Mouse (Mus musculus) MEL (cell line): ENCODE results near the gene Gsn. TPM values are rescaled to one million over a fixed set of nuclear protein-coding genes. Genes with fewer than 3 reads are reported as not detected.

Experiments used
- DNase-seq: peaks from one replicate; pipeline ENCODE4 v3.0.0; 2011; ENCODE audit warnings: low read depth, low spot score
- H3K27ac ChIP-seq: 2 replicates; pipeline ENCODE4 v1.5.1; 2012; ENCODE audit warnings: low read depth, mild to moderate bottlenecking, control low read depth, low read length, moderate library complexity; ENCODE audit not compliant: control insufficient read depth
- H3K27me3 ChIP-seq, 2 experiments: fragments of 150-350 bp in 1 of 2; sonication (generic) in 1 of 2; 2 replicates each; pipeline ENCODE4 v1.6.1; 2012; ENCODE audit warnings: low read length in 2 of 2, mild to moderate bottlenecking in 2 of 2, improper control_type of control experiment in 1 of 2, moderate library complexity in 1 of 2; ENCODE audit not compliant: insufficient read depth in 2 of 2, control insufficient read depth in 1 of 2
- H3K36me3 ChIP-seq, 2 experiments: 2 replicates each; pipeline ENCODE4 v1.6.1; 2012 to 2014; ENCODE audit warnings: low read length in 2 of 2, improper control_type of control experiment in 1 of 2, inconsistent platforms in 1 of 2, mild to moderate bottlenecking in 1 of 2; ENCODE audit not compliant: insufficient read depth in 2 of 2, control insufficient read depth in 1 of 2
- H3K4me1 ChIP-seq, 2 experiments: fragments of 150-350 bp in 1 of 2; sonication (generic) in 1 of 2; 2 replicates each; pipeline ENCODE4 v1.6.1; 2012; ENCODE audit warnings: low read length in 2 of 2, improper control_type of control experiment in 1 of 2, mild to moderate bottlenecking in 1 of 2; ENCODE audit not compliant: insufficient read depth in 2 of 2, control insufficient read depth in 1 of 2
- H3K4me3 ChIP-seq, 2 experiments: fragments of 150-350 bp in 1 of 2; sonication (generic) in 1 of 2; 2 replicates each; pipeline ENCODE4 v1.5.1; 2012; ENCODE audit warnings: low read depth in 2 of 2, low read length in 2 of 2, mild to moderate bottlenecking in 2 of 2, moderate library complexity in 2 of 2, control low read depth in 1 of 2, improper control_type of control experiment in 1 of 2; ENCODE audit not compliant: control insufficient read depth in 1 of 2, insufficient read depth in 1 of 2
- H3K79me2 ChIP-seq: 2 replicates; pipeline ENCODE4 v1.6.1; 2012; ENCODE audit warnings: mild to moderate bottlenecking, low read length, moderate library complexity; ENCODE audit not compliant: control insufficient read depth, poor library complexity, insufficient read depth
- H3K9ac ChIP-seq: 2 replicates; pipeline ENCODE4 v1.6.1; 2012; ENCODE audit warnings: low read depth, mild to moderate bottlenecking, control low read depth, low read length, moderate library complexity; ENCODE audit not compliant: control insufficient read depth, poor library complexity, severe bottlenecking
- H3K9me3 ChIP-seq: fragments of 150-350 bp; sonication (generic); replicated peaks from 2 replicates; pipeline ENCODE4 v1.6.1; 2012; ENCODE audit warnings: mild to moderate bottlenecking, low read length, improper control_type of control experiment, moderate library complexity; ENCODE audit not compliant: insufficient read depth
- CHD2 ChIP-seq: IDR thresholded peaks from 2 replicates; pipeline ENCODE4 v1.6.1; 2011; ENCODE audit warnings: low read length, improper control_type of control experiment
- CTCF ChIP-seq, 3 experiments: IDR thresholded peaks in 2 of 3; conservative IDR thresholded peaks in 1 of 3; 2 replicates each; pipeline ENCODE4 v1.5.1; 2011 to 2012; ENCODE audit warnings: low read length in 3 of 3, low read depth in 2 of 3, mild to moderate bottlenecking in 2 of 3, improper control_type of control experiment in 1 of 3, inconsistent platforms in 1 of 3, mixed read lengths in 1 of 3, moderate library complexity in 1 of 3; ENCODE audit not compliant: control insufficient read depth in 1 of 3, insufficient read depth in 1 of 3, poor library complexity in 1 of 3, severe bottlenecking in 1 of 3
- E2F4 ChIP-seq: IDR thresholded peaks from 2 replicates; pipeline ENCODE4 v1.6.1; 2011; ENCODE audit warnings: low read depth, low read length, improper control_type of control experiment, borderline replicate concordance
- EP300 ChIP-seq, 2 experiments: IDR thresholded peaks; 2 replicates each; pipeline ENCODE4 v1.6.1; 2011; ENCODE audit warnings: improper control_type of control experiment in 2 of 2, low read length in 2 of 2, low read depth in 1 of 2, mild to moderate bottlenecking in 1 of 2
- GABPA ChIP-seq: IDR thresholded peaks from 2 replicates; pipeline ENCODE4 v1.6.1; 2012; ENCODE audit warnings: low read depth, mild to moderate bottlenecking, inconsistent platforms, low read length, improper control_type of control experiment, moderate library complexity
- GATA1 ChIP-seq: IDR thresholded peaks from 2 replicates; pipeline ENCODE4 v1.6.1; 2011; ENCODE audit warnings: low read depth, low read length, improper control_type of control experiment
- JUND ChIP-seq: IDR thresholded peaks from 2 replicates; pipeline ENCODE4 v1.6.1; 2011; ENCODE audit warnings: low read depth, mild to moderate bottlenecking, improper control_type of control experiment, low read length
- KAT2A ChIP-seq: conservative IDR thresholded peaks from 2 replicates; pipeline ENCODE4 v1.6.1; 2012; ENCODE audit warnings: low read depth, low read length, improper control_type of control experiment, inconsistent platforms
- MAX ChIP-seq: IDR thresholded peaks from 2 replicates; pipeline ENCODE4 v1.6.1; 2011; ENCODE audit warnings: low read length, improper control_type of control experiment
- MAZ ChIP-seq: IDR thresholded peaks from 2 replicates; pipeline ENCODE4 v1.6.1; 2012; ENCODE audit warnings: low read depth, mild to moderate bottlenecking, inconsistent platforms, low read length, improper control_type of control experiment
- MEF2A ChIP-seq: IDR thresholded peaks from 2 replicates; pipeline ENCODE4 v1.6.1; 2014; ENCODE audit warnings: low read depth, mild to moderate bottlenecking, inconsistent platforms, low read length, improper control_type of control experiment; ENCODE audit not compliant: poor library complexity, insufficient replicate concordance, severe bottlenecking; ENCODE audit errors: extremely low read depth
- MXI1 ChIP-seq: IDR thresholded peaks from 2 replicates; pipeline ENCODE4 v1.6.1; 2011; ENCODE audit warnings: mild to moderate bottlenecking, low read depth, low read length, improper control_type of control experiment
- MYB ChIP-seq: IDR thresholded peaks from 2 replicates; pipeline ENCODE4 v1.6.1; 2011; ENCODE audit warnings: mild to moderate bottlenecking, low read depth, low read length, improper control_type of control experiment
- NELFE ChIP-seq: IDR thresholded peaks from 2 replicates; pipeline ENCODE4 v1.6.1; 2011; ENCODE audit warnings: low read depth, low read length, improper control_type of control experiment
- NRF1 ChIP-seq: IDR thresholded peaks from 2 replicates; pipeline ENCODE4 v1.6.1; 2014; ENCODE audit warnings: low read depth, mild to moderate bottlenecking, inconsistent platforms, low read length, improper control_type of control experiment, moderate library complexity; ENCODE audit not compliant: poor library complexity, insufficient read depth, severe bottlenecking
- POLR2A ChIP-seq, 2 experiments: IDR thresholded peaks; 2 replicates each; pipeline ENCODE4 v1.6.1; 2011 to 2012; ENCODE audit warnings: low read length in 2 of 2, mild to moderate bottlenecking in 2 of 2, control low read depth in 1 of 2, improper control_type of control experiment in 1 of 2, low read depth in 1 of 2, moderate library complexity in 1 of 2; ENCODE audit not compliant: control insufficient read depth in 1 of 2, insufficient read depth in 1 of 2, poor library complexity in 1 of 2
- POLR2AphosphoS2 ChIP-seq: IDR thresholded peaks from 2 replicates; pipeline ENCODE4 v1.6.1; 2011; ENCODE audit warnings: low read length, improper control_type of control experiment
- POLR2AphosphoS5 ChIP-seq: IDR thresholded peaks from 2 replicates; pipeline ENCODE4 v1.6.1; 2012; ENCODE audit warnings: low read depth, borderline replicate concordance, mild to moderate bottlenecking, inconsistent platforms, low read length, moderate library complexity, mixed read lengths
- RCOR1 ChIP-seq: IDR thresholded peaks from 2 replicates; pipeline ENCODE4 v1.6.1; 2012; ENCODE audit warnings: low read depth, mild to moderate bottlenecking, inconsistent platforms, low read length, improper control_type of control experiment
- SIN3A ChIP-seq: IDR thresholded peaks from 2 replicates; pipeline ENCODE4 v1.6.1; 2012; ENCODE audit warnings: low read length, improper control_type of control experiment, inconsistent platforms
- TAL1 ChIP-seq: IDR thresholded peaks from 2 replicates; pipeline ENCODE4 v1.6.1; 2012; ENCODE audit warnings: mild to moderate bottlenecking, inconsistent platforms, low read length, moderate library complexity, mixed read lengths
- TBP ChIP-seq: IDR thresholded peaks from 2 replicates; pipeline ENCODE4 v1.8.0; 2011; ENCODE audit warnings: low read depth, low read length, improper control_type of control experiment
- UBTF ChIP-seq: IDR thresholded peaks from 2 replicates; pipeline ENCODE4 v1.6.1; 2012; ENCODE audit warnings: low read depth, mild to moderate bottlenecking, inconsistent platforms, low read length, improper control_type of control experiment, moderate library complexity, borderline replicate concordance; ENCODE audit not compliant: insufficient read depth
- ZMIZ1 ChIP-seq: IDR thresholded peaks from 2 replicates; pipeline ENCODE4 v1.6.1; 2012; ENCODE audit warnings: low read depth, mild to moderate bottlenecking, inconsistent platforms, low read length, improper control_type of control experiment, moderate library complexity
- ZNF384 ChIP-seq: IDR thresholded peaks from 2 replicates; pipeline ENCODE4 v1.6.1; 2012; ENCODE audit warnings: low read depth, mild to moderate bottlenecking, inconsistent platforms, low read length, improper control_type of control experiment
- polyA plus RNA-seq, 2 experiments: library from polyadenylated mRNA; stranded (reverse) in 1 of 2; unstranded in 1 of 2; fragments of >175 nt in 1 of 2; fragments of >200 nt in 1 of 2; gene quantifications; 2 replicates each; pipeline versions ENCODE4 v1.2.1 to v1.2.4; 2012; ENCODE audit warnings: low replicate concordance in 2 of 2, low read depth in 1 of 2; ENCODE audit not compliant: insufficient read length in 2 of 2, insufficient read depth in 1 of 2, missing spikeins in 1 of 2
- total RNA-seq: library from RNA; depleted of rRNA; stranded (reverse); fragments of 300-350 nt; gene quantifications from 2 replicates; pipeline ENCODE4 v1.2.3, GENCODE M21; 2012

Gsn gene
- total and polyA plus RNA-seq, 3 experiments = 8.0 to 8.2 TPM; not detected in 1

GRCm38 (mm10) chr2:35233898-35234297, 22.3 kb upstream of the Gsn start:
- Histone ChIP-seq H3K36me3 (peaks cover 0 to 11% of the 10 kb centered on the region in 2 experiments; a peak in 2 of 4 replicates), H3K79me2 (no peaks in the 10 kb centered on the region), H3K27ac (no peak overlapping the region), H3K9me3 (no peaks in the 10 kb centered on the region), H3K27me3 (peaks cover 1 to 4% of the 10 kb centered on the region in 2 experiments), H3K4me1 (peaks cover 0 to 16% of the 10 kb centered on the region in 2 experiments; a peak in 2 of 4 replicates), H3K9ac (no peak overlapping the region), H3K4me3 (no peak overlapping the region)
- DNase-seq = no peak
- TF ChIP-seq MAZ (no peak), E2F4 (no peak), NRF1 (no peak), ZNF384 (no peak), MYB (no peak), MEF2A (no peak), GABPA (no peak), KAT2A (no peak), POLR2AphosphoS5 (no peak)

- Histone ChIP-seq H3K9ac (no peak overlapping the region), H3K27me3 (peaks cover 0 to 4% of the 10 kb centered on the region in 2 experiments; a peak in 2 of 4 replicates), H3K4me3 (no peak overlapping the region), H3K4me1 (peaks cover 0 to 16% of the 10 kb centered on the region in 2 experiments; a peak in 2 of 4 replicates), H3K27ac (no peak overlapping the region), H3K79me2 (no peaks in the 10 kb centered on the region), H3K9me3 (no peaks in the 10 kb centered on the region), H3K36me3 (peaks cover 0 to 11% of the 10 kb centered on the region in 2 experiments; a peak in 2 of 4 replicates)
- no peak for DNase-seq
- TF ChIP-seq TBP (no peak), SIN3A (no peak)
These were observed 21.2 kb upstream of the Gsn start for GRCm38 (mm10) chr2:35235021-35235420.

- TF ChIP-seq RCOR1 (no peak), TBP (no peak), POLR2A (IDR thresholded peaks at IDR 0.05; ENCODE audit: control insufficient read depth in 1 of 2, insufficient read depth in 1 of 2, low read depth in 1 of 2, low read length in 2 of 2, poor library complexity in 1 of 2) (no peak), GATA1 (no peak), JUND (no peak), MAX (no peak), POLR2AphosphoS2 (no peak), TAL1 (no peak), MYB (no peak), UBTF (no peak), MXI1 (no peak), CTCF (IDR thresholded peaks at IDR 0.05 in 2 of 3, conservative IDR thresholded peaks at IDR 0.05 in 1 of 3; ENCODE audit: control insufficient read depth in 1 of 3, insufficient read depth in 1 of 3, low read depth in 2 of 3, low read length in 3 of 3, poor library complexity in 1 of 3, severe bottlenecking in 1 of 3) (no peak), ZMIZ1 (no peak), MEF2A (no peak), NELFE (no peak), EP300 (IDR thresholded peaks at IDR 0.05; ENCODE audit: low read depth in 1 of 2, low read length in 2 of 2) (no peak), CHD2 (no peak), MAZ (no peak)
- no peaks in the 10 kb centered on the region for H3K9me3 ChIP-seq
- H3K9ac ChIP-seq = no peak overlapping the region
- no peak for DNase-seq
- no peaks in the 10 kb centered on the region for H3K36me3 ChIP-seq
- H3K4me1 ChIP-seq = no peaks in the 10 kb centered on the region; a peak in 1 of 4 replicates
- peaks cover 11 to 12% of the 10 kb centered on the region in 2 experiments for H3K27me3 ChIP-seq
- H3K27ac ChIP-seq = no peak overlapping the region
- no peak overlapping the region for H3K4me3 ChIP-seq
- no peaks in the 10 kb centered on the region for H3K79me2 ChIP-seq
These were observed 11.9 kb upstream of the Gsn start for GRCm38 (mm10) chr2:35244241-35244640.
